Mouse (Mus musculus): Measurements from ENCODE around the gene Ltbp3. TPM values are rescaled to one million over a fixed set of nuclear protein-coding genes. Genes with fewer than 3 reads are reported as not detected.

Ltbp3 gene
- 4.8 and 6.0 TPM in 2 replicates for polyA plus RNA-seq (2014; fragmentation: Nextera tagmentation; extraction: Ambion mirVana)

DNA sequence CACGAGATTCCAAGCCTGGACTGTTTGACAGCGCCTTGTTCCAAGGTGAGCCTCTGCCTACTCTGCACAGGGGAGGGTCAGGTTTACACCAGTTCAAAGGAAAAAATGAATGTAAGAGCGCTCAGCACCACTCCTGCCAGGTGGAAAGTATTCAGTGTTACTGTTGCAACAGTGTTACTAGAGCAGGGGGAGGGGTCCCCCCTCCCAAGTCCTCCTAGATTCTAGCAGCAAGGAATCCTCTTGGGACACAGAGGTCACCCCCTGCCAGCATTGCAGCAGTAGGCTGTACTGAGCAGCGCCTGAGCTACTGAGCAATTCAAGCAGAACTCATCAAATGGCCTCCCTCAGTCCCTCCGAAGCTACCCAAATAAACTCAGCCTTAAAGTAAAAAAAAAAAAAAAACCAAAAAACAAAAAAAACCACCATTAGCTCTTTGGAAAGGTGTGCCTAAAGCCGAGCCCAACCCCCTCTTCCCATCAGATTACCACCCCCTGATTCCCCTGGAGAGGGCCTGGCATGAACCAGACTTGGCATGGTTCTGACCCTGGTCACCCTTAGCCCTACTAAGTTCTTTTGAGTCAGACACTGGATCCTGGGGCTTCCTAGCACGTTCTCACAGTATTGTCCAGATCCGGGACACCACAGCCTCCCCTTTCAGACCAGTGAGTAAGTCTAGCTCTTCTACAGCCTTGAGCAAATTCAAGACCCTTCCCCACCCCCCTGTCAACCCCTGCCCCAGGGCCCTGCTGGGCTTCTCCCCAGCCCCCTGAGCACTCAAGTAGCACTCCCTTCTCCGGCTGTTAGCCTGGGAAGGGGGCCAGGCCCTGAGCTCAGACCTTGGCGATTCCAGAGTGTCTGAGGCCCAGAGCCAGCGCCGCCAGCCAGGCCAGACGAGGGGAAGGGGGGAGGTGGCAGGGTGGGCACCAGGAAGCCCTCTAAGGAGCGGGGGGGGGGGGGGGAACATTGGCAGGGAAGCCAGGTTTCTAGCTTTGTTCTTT, at the start of gene Ltbp3:
TSS of gene Ltbp3 (plus strand) at position 585 of the 998 bp plus-strand sequence.
- WGBS, result 12% methylated on average over 13 of the region's 14 CpGs
- ATAC-seq (ENCODE audit: low FRiP score), result no peak
- DNase-seq (ENCODE audit: low spot score, missing footprints), result peak; percentile 88
- no peaks in the 10 kb centered on the region for H3K9me3 ChIP-seq (ENCODE audit: control insufficient read depth, low read length)
- no peaks in the 10 kb centered on the region for H3K36me3 ChIP-seq (ENCODE audit: control insufficient read depth, insufficient read depth, low read length)
- H3K27ac ChIP-seq (ENCODE audit: low read depth, low read length), result no peak within 1 kb of the TSS
- peaks cover 35% of the 10 kb centered on the region for H3K27me3 ChIP-seq (ENCODE audit: control insufficient read depth, insufficient read depth, low read length)
- H3K4me3 ChIP-seq (ENCODE audit: low read depth, low read length), result peak within 1 kb of the TSS; percentile 52
- H3K9ac ChIP-seq (ENCODE audit: low read length), result peak within 1 kb of the TSS; percentile 79
- peaks cover 17% of the 10 kb centered on the region for H3K4me1 ChIP-seq (ENCODE audit: control insufficient read depth, insufficient read depth, low read length)
- peak within 1 kb of the TSS; percentile 92 for H3K4me2 ChIP-seq

DNA sequence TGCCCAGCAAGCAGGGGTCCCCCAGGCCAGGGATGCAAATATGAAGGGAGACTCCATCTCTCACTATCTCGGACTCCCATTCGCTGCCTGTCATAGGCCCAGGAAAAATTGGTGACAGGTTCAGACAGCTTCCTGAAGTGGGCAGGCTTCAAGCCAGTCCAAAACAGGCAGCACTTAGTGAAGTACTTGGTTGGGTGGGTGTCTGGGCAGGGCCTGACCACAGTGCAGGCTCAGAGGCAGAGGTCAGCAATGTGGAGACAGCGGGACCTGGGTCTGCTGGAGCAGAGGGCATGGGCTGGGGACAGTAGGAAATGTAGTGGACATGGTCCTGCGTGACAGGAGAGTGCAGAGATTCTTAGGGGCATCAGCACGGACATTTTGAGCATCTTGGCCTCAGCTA, 49.1 kb upstream of the Ltbp3 start:
- Histone ChIP-seq H3K27me3 (ENCODE audit: control insufficient read depth, insufficient read depth, low read length) (peaks cover 2% of the 10 kb centered on the region; the same call in 1 of the 2 replicates), H3K27ac (ENCODE audit: low read depth, low read length) (no peak overlapping the region), H3K4me2 (0 out of 2 replicates have a peak overlapping the region, but pooled peaks have one; percentile 8), H3K4me1 (ENCODE audit: control insufficient read depth, insufficient read depth, low read length) (peaks cover 43% of the 10 kb centered on the region), H3K9me3 (ENCODE audit: control insufficient read depth, low read length) (no peaks in the 10 kb centered on the region), H3K36me3 (ENCODE audit: control insufficient read depth, insufficient read depth, low read length) (peaks cover 2% of the 10 kb centered on the region; the same call in 1 of the 2 replicates), H3K4me3 (ENCODE audit: low read depth, low read length) (no peak overlapping the region), H3K9ac (ENCODE audit: low read length) (peak overlapping the region; percentile 34; the same call in 1 of the 2 replicates)
- ATAC-seq (ENCODE audit: low FRiP score) (no peak), DNase-seq (ENCODE audit: low spot score, missing footprints) (no peak)
- 90% methylated on average over 5 of the region's 5 CpGs for WGBS

DNA sequence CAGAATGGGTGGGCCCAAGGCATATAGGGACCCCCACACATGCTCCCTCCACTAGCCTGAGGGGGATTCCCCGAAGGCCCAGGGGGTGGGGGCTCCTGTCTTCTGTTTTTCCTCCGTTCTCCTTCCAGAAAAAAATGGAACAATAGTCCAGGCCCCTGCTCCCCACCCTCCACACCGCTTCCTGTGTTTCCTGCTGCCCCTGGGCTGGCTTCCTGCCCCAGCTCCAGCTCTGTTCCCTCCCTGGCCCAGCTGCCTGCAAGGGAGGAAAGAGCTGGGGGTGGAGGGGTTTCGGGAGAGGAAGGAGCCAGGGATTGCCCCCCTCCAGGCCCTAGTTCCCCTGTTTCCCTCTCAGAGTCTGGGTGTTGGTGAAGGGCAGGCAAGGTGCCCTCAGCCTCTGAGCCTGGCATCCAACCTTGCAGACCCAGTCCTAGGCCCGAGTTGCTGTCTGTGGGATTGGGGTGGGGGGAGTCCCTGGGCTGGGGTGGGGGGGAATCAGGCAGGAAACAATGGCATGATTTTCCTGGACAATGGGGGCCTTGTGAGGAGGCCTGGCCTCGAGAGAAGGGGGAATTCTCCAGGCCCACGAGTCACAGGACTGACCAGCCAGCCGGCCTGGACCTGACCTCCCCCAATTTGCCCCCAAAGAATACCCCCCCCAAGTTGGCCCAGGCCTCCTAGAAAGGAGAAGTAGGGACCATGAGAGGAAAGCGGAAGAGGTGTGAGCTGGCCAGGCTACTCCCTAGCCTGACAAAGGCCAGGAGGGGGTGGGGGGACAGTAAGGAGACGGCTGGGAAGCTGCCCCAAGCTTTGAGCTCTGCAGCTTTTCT, 48.4 kb upstream of the Ltbp3 start:
- Histone ChIP-seq H3K4me1 (ENCODE audit: control insufficient read depth, insufficient read depth, low read length) (peaks cover 43% of the 10 kb centered on the region), H3K4me2 (no peak overlapping the region), H3K9me3 (ENCODE audit: control insufficient read depth, low read length) (no peaks in the 10 kb centered on the region), H3K36me3 (ENCODE audit: control insufficient read depth, insufficient read depth, low read length) (peaks cover 4% of the 10 kb centered on the region; the same call in 1 of the 2 replicates), H3K9ac (ENCODE audit: low read length) (peak overlapping the region; percentile 14; the same call in 1 of the 2 replicates), H3K4me3 (ENCODE audit: low read depth, low read length) (no peak overlapping the region), H3K27me3 (ENCODE audit: control insufficient read depth, insufficient read depth, low read length) (peaks cover 2% of the 10 kb centered on the region; the same call in 1 of the 2 replicates), H3K27ac (ENCODE audit: low read depth, low read length) (0 out of 2 replicates have a peak overlapping the region, but pooled peaks have one; percentile 8)
- 75% methylated on average over 10 of the region's 10 CpGs for WGBS
- no peak for DNase-seq (ENCODE audit: low spot score, missing footprints)
- ATAC-seq (ENCODE audit: low FRiP score), result no peak

DNA sequence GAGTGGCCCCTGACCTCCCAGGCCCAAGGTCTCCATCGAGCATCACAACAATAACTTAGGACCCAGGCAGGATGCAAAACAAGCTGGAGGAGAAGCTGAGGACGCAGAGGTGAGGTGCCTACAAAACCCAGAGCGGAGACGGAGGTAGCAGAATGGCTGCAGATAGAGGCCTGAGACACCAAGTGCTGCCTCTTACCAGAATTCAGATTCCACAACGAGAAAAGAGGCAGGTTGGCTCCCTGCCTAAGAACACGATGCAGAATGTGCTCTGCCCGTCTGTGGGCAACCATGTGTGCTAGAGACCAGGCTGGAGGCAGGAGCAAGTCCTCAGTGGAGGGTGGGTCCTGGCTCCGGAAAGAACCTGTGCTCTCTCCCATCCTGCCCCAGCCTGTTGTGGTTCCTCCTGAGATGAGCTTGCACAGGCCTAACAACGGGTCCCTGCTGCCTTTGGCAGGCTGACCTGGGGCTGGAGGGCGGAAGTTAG, 47.7 kb upstream of the Ltbp3 start:
- no peak overlapping the region; the same call in 1 of the 2 replicates for H3K4me2 ChIP-seq
- H3K36me3 ChIP-seq (ENCODE audit: control insufficient read depth, insufficient read depth, low read length), result peaks cover 11% of the 10 kb centered on the region; the same call in 1 of the 2 replicates

DNA sequence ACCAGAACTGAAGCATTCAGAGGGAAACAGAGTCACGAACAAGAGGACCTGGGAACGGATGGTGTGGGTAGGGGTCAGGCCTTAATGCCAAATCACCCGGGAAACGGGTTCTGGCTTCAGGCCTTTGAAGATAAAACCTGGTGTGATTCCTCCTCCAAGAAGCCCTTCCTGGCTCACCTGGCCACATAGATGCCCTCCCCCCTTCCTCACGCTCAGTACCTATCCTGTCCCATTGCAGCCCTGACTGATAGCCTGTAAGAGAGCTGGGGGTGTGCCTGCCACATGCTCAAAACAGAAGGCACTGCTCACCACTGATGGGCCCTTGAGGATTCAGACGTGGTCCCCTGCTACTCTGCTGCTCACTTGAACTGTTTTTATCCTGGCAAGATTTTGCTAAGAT, 46.9 kb upstream of the Ltbp3 start:
- Histone ChIP-seq H3K27ac (ENCODE audit: low read depth, low read length) (no peak overlapping the region), H3K27me3 (ENCODE audit: control insufficient read depth, insufficient read depth, low read length) (peaks cover 2% of the 10 kb centered on the region; the same call in 1 of the 2 replicates), H3K4me2 (no peak overlapping the region), H3K4me1 (ENCODE audit: control insufficient read depth, insufficient read depth, low read length) (peaks cover 34% of the 10 kb centered on the region), H3K9ac (ENCODE audit: low read length) (no peak overlapping the region), H3K9me3 (ENCODE audit: control insufficient read depth, low read length) (no peaks in the 10 kb centered on the region), H3K4me3 (ENCODE audit: low read depth, low read length) (no peak overlapping the region), H3K36me3 (ENCODE audit: control insufficient read depth, insufficient read depth, low read length) (peaks cover 11% of the 10 kb centered on the region; the same call in 1 of the 2 replicates)
- WGBS, result 86% methylated on average over 6 of the region's 6 CpGs
- no peak for ATAC-seq (ENCODE audit: low FRiP score)
- DNase-seq (ENCODE audit: low spot score, missing footprints), result no peak

More for the DNA sequence above, 47.7 kb upstream of the Ltbp3 start:
- DNase-seq (ENCODE audit: low spot score, missing footprints) (no peak), ATAC-seq (ENCODE audit: low FRiP score) (no peak)
- WGBS, result 86% methylated on average over 10 of the region's 10 CpGs
- Histone ChIP-seq H3K27me3 (ENCODE audit: control insufficient read depth, insufficient read depth, low read length) (peaks cover 2% of the 10 kb centered on the region; the same call in 1 of the 2 replicates), H3K27ac (ENCODE audit: low read depth, low read length) (no peak overlapping the region), H3K4me3 (ENCODE audit: low read depth, low read length) (no peak overlapping the region), H3K9me3 (ENCODE audit: control insufficient read depth, low read length) (no peaks in the 10 kb centered on the region), H3K9ac (ENCODE audit: low read length) (no peak overlapping the region), H3K4me1 (ENCODE audit: control insufficient read depth, insufficient read depth, low read length) (peaks cover 36% of the 10 kb centered on the region)

DNA sequence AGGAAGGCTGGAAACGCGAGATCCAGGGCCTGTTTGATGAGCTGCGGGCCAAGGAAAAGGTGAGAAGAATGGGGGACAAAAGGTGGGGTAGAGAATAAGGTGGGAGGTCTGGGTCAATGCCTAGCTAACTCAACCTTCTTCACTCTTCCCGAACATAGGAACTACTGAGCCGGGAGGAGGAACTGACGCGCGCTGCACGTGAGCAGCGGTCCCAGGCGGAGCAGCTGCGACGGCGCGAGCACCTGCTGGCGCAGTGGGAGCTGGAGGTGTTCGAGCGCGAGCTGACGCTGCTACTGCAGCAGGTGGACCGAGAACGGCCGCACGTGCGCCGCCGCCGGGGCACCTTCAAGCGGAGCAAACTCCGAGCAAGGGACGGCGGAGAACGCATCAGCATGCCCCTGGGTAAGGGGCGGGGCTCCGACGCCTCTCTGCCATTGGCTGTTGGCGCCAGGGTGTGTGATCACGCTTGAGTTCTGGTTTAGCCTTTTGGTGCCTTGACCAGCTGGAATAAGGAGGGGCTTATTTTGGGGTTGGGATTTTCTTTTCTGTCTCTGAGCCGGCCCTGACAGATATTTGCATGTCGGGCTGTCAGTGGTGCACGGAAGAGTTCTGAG, 44.7 kb upstream of the Ltbp3 start:
- H3K9me3 ChIP-seq (ENCODE audit: control insufficient read depth, low read length), result no peaks in the 10 kb centered on the region
- peak; percentile 93 for DNase-seq (ENCODE audit: low spot score, missing footprints)
- H3K4me2 ChIP-seq, result peak overlapping the region; percentile 65
- H3K36me3 ChIP-seq (ENCODE audit: control insufficient read depth, insufficient read depth, low read length), result peaks cover 20% of the 10 kb centered on the region; the same call in 1 of the 2 replicates
- no peak overlapping the region for H3K27ac ChIP-seq (ENCODE audit: low read depth, low read length)
- peak; percentile 86 for ATAC-seq (ENCODE audit: low FRiP score)
- peak overlapping the region; percentile 54 for H3K9ac ChIP-seq (ENCODE audit: low read length)
- 5% methylated on average over 41 of the region's 41 CpGs for WGBS
- peaks cover 22% of the 10 kb centered on the region for H3K4me1 ChIP-seq (ENCODE audit: control insufficient read depth, insufficient read depth, low read length)
- H3K4me3 ChIP-seq (ENCODE audit: low read depth, low read length), result peak overlapping the region; percentile 33
- peaks cover 2% of the 10 kb centered on the region; the same call in 1 of the 2 replicates for H3K27me3 ChIP-seq (ENCODE audit: control insufficient read depth, insufficient read depth, low read length)

DNA sequence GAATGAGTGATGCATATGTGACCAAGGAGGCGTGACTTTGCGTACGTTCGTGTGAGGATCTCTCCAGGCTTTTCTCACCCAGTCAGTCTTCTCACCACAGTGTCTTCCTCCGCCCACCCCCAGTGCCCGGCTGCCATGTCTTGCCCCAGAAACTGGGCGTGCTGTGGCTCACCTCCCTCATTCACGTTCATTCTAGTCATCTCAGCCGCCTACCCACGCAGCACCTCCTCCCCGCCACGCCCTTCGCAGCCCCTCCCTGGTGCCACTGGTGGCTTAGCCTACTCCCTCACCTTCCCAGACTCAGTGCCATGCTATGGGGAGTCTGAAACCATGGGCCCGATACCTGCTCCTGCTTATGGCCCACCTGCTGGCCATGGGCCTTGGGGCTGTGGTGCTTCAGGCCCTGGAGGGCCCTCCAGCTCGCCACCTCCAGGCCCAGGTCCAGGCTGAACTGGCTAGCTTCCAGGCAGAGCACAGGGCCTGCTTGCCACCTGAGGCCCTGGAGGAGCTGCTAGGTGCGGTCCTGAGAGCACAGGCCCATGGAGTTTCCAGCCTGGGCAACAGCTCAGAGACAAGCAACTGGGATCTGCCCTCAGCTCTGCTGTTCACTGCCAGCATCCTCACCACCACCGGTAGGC, 36.4 kb upstream of the Ltbp3 start, which contains the start of gene Kcnk7:
TSS of gene Kcnk7 (plus strand) at position 205 of the 638 bp plus-strand sequence.
- no peaks in the 10 kb centered on the region for H3K27me3 ChIP-seq (ENCODE audit: control insufficient read depth, insufficient read depth, low read length)
- 77% methylated on average over 17 of the region's 17 CpGs for WGBS
- no peaks in the 10 kb centered on the region for H3K9me3 ChIP-seq (ENCODE audit: control insufficient read depth, low read length)
- ATAC-seq (ENCODE audit: low FRiP score) (no peak), DNase-seq (ENCODE audit: low spot score, missing footprints) (no peak)
- H3K4me2 ChIP-seq, result no peak within 1 kb of the TSS
- no peak within 1 kb of the TSS; the same call in 1 of the 2 replicates for H3K9ac ChIP-seq (ENCODE audit: low read length)
- no peak within 1 kb of the TSS for H3K27ac ChIP-seq (ENCODE audit: low read depth, low read length)
- H3K4me3 ChIP-seq (ENCODE audit: low read depth, low read length), result no peak within 1 kb of the TSS
- H3K36me3 ChIP-seq (ENCODE audit: control insufficient read depth, insufficient read depth, low read length), result peaks cover 24% of the 10 kb centered on the region
- H3K4me1 ChIP-seq (ENCODE audit: control insufficient read depth, insufficient read depth, low read length), result no peaks in the 10 kb centered on the region; the same call in 1 of the 2 replicates
